Mouse (Mus musculus): ENCODE data around the gene 2010111I01Rik.

- TF ChIP-seq POLR2A (IDR thresholded peaks at IDR 0.05; ENCODE audit: low read depth, low read length) (no peak), CTCF (IDR thresholded peaks at IDR 0.05; ENCODE audit: extremely low read depth, insufficient read depth, insufficient read length, insufficient replicate concordance) (no peak)
Observed at GRCm38 (mm10) chr13:63272017-63272601, 307.4 kb downstream of the 2010111I01Rik start.
